Mouse (Mus musculus): ENCODE measurements around the gene Ubfd1. TPM values are rescaled to one million over a fixed set of nuclear protein-coding genes. Genes with fewer than 3 reads are reported as not detected.

Gene Ubfd1
- polyA plus RNA-seq, 2 experiments: 11.3 to 16.9 TPM

DNA sequence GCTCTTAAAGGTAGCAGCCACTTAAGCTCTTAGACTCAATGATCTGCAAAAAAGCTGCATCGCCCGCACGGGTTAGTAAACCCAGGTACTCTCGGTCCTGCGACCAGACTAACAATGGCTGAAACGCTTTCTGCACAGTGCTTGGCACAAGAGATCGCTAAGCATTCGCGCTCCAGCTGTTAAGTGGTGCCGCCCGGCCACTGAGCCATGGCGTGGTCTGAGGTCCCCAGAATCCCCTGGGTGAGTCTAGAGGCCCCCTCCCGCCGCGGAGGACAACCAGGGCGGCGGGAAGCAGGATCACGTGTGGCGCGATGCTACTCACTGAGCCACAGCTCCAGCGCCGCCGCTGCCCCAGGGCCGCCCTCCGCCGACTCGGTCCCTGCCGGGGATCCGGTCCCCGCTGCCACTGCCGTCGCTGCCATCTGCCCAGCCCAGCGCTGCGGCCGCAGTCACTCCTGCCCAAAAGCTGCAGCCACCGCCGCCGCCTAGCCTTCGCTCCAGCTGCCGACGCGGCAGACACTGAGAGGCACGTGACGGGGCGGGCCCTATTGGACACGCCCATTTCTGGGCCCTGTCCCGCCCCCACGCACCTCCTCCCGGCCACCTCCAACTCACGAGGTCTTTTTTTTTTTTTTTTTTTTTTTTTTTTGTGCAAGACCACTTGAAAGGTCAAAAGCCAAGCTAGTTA is 46.2 kb upstream of the Ubfd1 start, which contains the start of gene Gga2:
TSS of gene Gga2 (minus strand) at position 556 of the 688 bp plus-strand sequence.
- Histone ChIP-seq H3K36me3 (replicated peaks; ENCODE audit: control insufficient read depth, insufficient read depth, low read depth) (no peaks in the 10 kb centered on the region), H3K27ac (peak within 1 kb of the TSS; percentile 49), H3K4me2 (ENCODE audit: low read depth) (peak within 1 kb of the TSS; percentile 83), H3K27me3 (ENCODE audit: control insufficient read depth, insufficient read depth, low read length) (no peaks in the 10 kb centered on the region), H3K9ac (replicated peaks) (peak within 1 kb of the TSS; percentile 75), H3K4me1 (replicated peaks; ENCODE audit: control insufficient read depth in 2 of 2, insufficient read depth in 2 of 2, low read length in 1 of 2) (peaks cover 34 to 48% of the 10 kb centered on the region in 2 experiments), H3K9me3 (ENCODE audit: control insufficient read depth, low read length) (no peaks in the 10 kb centered on the region), H3K4me3 (ENCODE audit: insufficient read depth in 1 of 2, low read depth in 2 of 2, low read length in 2 of 2) (peak within 1 kb of the TSS; percentile 67 to 71)
- ATAC-seq (ENCODE audit: insufficient read depth): peak; percentile 75
- WGBS (ENCODE audit: insufficient replicate concordance): under 1% methylated on average over 49 of the region's 50 CpGs
- DNase-seq (ENCODE audit: low read depth in 3 of 3, low spot score in 3 of 3): peak; percentile 77 to 78 (median 77)
- TF ChIP-seq CTCF (IDR thresholded peaks at IDR 0.05; ENCODE audit: low read depth) (no peak), EP300 (IDR thresholded peaks at IDR 0.05; ENCODE audit: low read depth) (no peak)

DNA sequence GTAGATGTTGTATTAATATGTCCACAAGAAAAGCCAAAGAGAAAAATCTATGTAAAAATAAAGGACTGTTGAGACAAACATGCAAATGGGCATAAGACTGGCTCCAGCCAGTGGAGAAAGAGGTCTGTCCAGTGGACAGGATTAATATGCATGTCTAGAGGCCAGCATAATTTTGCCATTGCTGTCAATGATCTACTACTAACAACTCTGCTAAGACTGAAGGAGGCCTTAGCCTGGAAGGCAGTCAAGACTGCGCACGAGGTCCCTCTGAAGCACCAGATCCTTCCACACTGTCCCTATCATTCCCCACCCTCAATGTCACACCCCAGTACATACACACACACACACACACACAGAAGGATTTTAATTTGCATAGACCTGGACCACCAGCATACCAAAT is 44.8 kb upstream of the Ubfd1 start:
- 90% methylated on average over 2 of the region's 2 CpGs for WGBS (ENCODE audit: insufficient replicate concordance)
- H3K9ac ChIP-seq (replicated peaks): no peak overlapping the region
- no peak for DNase-seq (ENCODE audit: low read depth in 3 of 3, low spot score in 3 of 3)
- H3K4me3 ChIP-seq (ENCODE audit: insufficient read depth in 1 of 2, low read depth in 2 of 2, low read length in 2 of 2): no peak overlapping the region
- H3K27me3 ChIP-seq (ENCODE audit: control insufficient read depth, insufficient read depth, low read length): no peaks in the 10 kb centered on the region
- TF ChIP-seq EP300 (IDR thresholded peaks at IDR 0.05; ENCODE audit: low read depth): no peak
- TF ChIP-seq CTCF (IDR thresholded peaks at IDR 0.05; ENCODE audit: low read depth): no peak
- no peaks in the 10 kb centered on the region for H3K9me3 ChIP-seq (ENCODE audit: control insufficient read depth, low read length)
- no peak overlapping the region for H3K4me2 ChIP-seq (ENCODE audit: low read depth)
- peaks cover 31 to 39% of the 10 kb centered on the region in 2 experiments for H3K4me1 ChIP-seq (replicated peaks; ENCODE audit: control insufficient read depth in 2 of 2, insufficient read depth in 2 of 2, low read length in 1 of 2)
- no peak overlapping the region for H3K27ac ChIP-seq
- no peaks in the 10 kb centered on the region for H3K36me3 ChIP-seq (replicated peaks; ENCODE audit: control insufficient read depth, insufficient read depth, low read depth)
- ATAC-seq (ENCODE audit: insufficient read depth): no peak

DNA sequence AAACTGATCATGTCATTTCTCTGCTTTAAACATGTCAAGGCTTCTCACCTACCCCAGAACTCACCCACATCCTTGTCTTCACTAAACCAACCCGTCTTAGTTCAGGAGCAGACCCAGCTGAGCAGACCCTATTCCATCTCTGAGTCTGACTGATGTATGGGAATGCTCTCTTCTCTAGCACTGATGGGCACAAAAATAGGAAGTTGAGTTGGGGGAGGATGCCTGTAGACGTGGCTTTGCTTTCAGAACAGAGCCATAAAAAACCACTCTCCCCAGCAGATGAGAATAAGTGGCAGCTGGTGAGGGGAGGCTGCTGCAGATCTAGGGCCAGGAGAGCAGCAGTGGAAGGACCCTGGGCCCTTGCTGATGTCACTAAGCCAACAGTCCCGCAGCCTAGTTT is 33.6 kb upstream of the Ubfd1 start:
- H3K27ac ChIP-seq: no peak overlapping the region

DNA sequence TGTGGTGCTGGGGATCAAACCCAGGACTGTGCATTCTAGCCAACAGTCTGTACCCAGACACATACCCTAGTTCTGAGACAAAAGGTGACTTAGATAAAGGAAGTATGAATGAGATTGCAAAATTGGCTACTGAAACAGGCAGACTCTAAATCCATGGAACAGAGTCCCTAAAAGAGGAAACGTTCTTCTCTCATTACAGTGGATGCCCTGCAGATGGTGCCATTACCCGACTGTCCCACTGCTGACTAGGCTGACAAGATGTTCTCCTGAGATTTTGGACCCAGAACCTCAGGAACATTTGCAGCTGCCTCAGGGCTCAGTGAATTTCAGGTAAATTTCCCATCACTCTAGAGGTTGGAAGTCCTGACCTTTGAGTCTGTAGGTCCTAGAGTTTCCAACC is 32.6 kb upstream of the Ubfd1 start:
- Histone ChIP-seq H3K27ac (no peak overlapping the region), H3K9me3 (ENCODE audit: control insufficient read depth, low read length) (no peaks in the 10 kb centered on the region), H3K4me1 (replicated peaks; ENCODE audit: control insufficient read depth in 2 of 2, insufficient read depth in 2 of 2, low read length in 1 of 2) (no peaks in the 10 kb centered on the region), H3K4me2 (ENCODE audit: low read depth) (no peak overlapping the region), H3K4me3 (ENCODE audit: insufficient read depth in 1 of 2, low read depth in 2 of 2, low read length in 2 of 2) (no peak overlapping the region), H3K27me3 (ENCODE audit: control insufficient read depth, insufficient read depth, low read length) (no peaks in the 10 kb centered on the region), H3K9ac (replicated peaks) (no peak overlapping the region), H3K36me3 (replicated peaks; ENCODE audit: control insufficient read depth, insufficient read depth, low read depth) (no peaks in the 10 kb centered on the region; the same call in 1 of the 2 replicates)
- DNase-seq (ENCODE audit: low read depth in 3 of 3, low spot score in 3 of 3) (no peak), ATAC-seq (ENCODE audit: insufficient read depth) (no peak)
- TF ChIP-seq CTCF (IDR thresholded peaks at IDR 0.05; ENCODE audit: low read depth) (peak; percentile 58), EP300 (IDR thresholded peaks at IDR 0.05; ENCODE audit: low read depth) (no peak)
- WGBS (ENCODE audit: insufficient replicate concordance): 17% methylated on average over 2 of the region's 2 CpGs

More for the DNA sequence above, 33.6 kb upstream of the Ubfd1 start:
- DNase-seq (ENCODE audit: low read depth in 3 of 3, low spot score in 3 of 3) (no peak), ATAC-seq (ENCODE audit: insufficient read depth) (no peak)
- Histone ChIP-seq H3K27me3 (ENCODE audit: control insufficient read depth, insufficient read depth, low read length) (no peaks in the 10 kb centered on the region), H3K36me3 (replicated peaks; ENCODE audit: control insufficient read depth, insufficient read depth, low read depth) (no peaks in the 10 kb centered on the region), H3K4me1 (replicated peaks; ENCODE audit: control insufficient read depth in 2 of 2, insufficient read depth in 2 of 2, low read length in 1 of 2) (no peaks in the 10 kb centered on the region), H3K9me3 (ENCODE audit: control insufficient read depth, low read length) (no peaks in the 10 kb centered on the region), H3K4me2 (ENCODE audit: low read depth) (no peak overlapping the region), H3K4me3 (ENCODE audit: insufficient read depth in 1 of 2, low read depth in 2 of 2, low read length in 2 of 2) (no peak overlapping the region), H3K9ac (replicated peaks) (no peak overlapping the region)
- TF ChIP-seq EP300 (IDR thresholded peaks at IDR 0.05; ENCODE audit: low read depth) (no peak), CTCF (IDR thresholded peaks at IDR 0.05; ENCODE audit: low read depth) (no peak)
- WGBS (ENCODE audit: insufficient replicate concordance): 29% methylated on average over 3 of the region's 3 CpGs

DNA sequence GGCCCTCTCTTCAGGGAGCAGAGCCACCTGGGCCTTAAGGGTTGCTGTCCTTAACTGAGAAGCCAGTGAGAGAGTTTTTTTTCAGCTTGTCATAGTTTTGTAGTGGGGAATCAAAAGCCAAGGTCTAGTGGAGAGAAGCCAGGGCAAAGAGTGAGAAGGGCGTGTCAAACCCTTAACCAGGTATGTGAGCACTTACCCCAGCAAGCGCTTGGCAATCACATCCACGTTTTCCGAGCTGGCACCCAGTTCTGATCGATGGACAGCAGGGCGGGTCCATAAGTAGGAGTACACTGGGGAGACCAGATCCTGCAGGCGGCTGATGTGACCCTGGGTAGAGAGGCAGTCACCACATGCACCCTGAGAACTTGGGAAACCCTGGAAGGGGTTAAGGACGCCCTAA is 22.9 kb upstream of the Ubfd1 start:
- 70% methylated on average over 8 of the region's 8 CpGs for WGBS (ENCODE audit: insufficient replicate concordance)
- Histone ChIP-seq H3K4me3 (ENCODE audit: insufficient read depth in 1 of 2, low read depth in 2 of 2, low read length in 2 of 2) (no peak overlapping the region), H3K4me1 (replicated peaks; ENCODE audit: control insufficient read depth in 2 of 2, insufficient read depth in 2 of 2, low read length in 1 of 2) (peaks cover 2 to 21% of the 10 kb centered on the region in 2 experiments; a peak in 3 of 4 replicates), H3K36me3 (replicated peaks; ENCODE audit: control insufficient read depth, insufficient read depth, low read depth) (no peaks in the 10 kb centered on the region; the same call in 1 of the 2 replicates), H3K9me3 (ENCODE audit: control insufficient read depth, low read length) (no peaks in the 10 kb centered on the region), H3K9ac (replicated peaks) (no peak overlapping the region), H3K27ac (no peak overlapping the region), H3K4me2 (ENCODE audit: low read depth) (no peak overlapping the region), H3K27me3 (ENCODE audit: control insufficient read depth, insufficient read depth, low read length) (no peaks in the 10 kb centered on the region)
- DNase-seq (ENCODE audit: low read depth in 3 of 3, low spot score in 3 of 3) (no peak), ATAC-seq (ENCODE audit: insufficient read depth) (no peak)
- TF ChIP-seq CTCF (IDR thresholded peaks at IDR 0.05; ENCODE audit: low read depth) (no peak), EP300 (IDR thresholded peaks at IDR 0.05; ENCODE audit: low read depth) (no peak)
